Mouse (Mus musculus): ENCODE results near the gene Cabp2.
"Not testable (repeated sequence)": the region's sequence is repeated elsewhere in the genome, so short reads cannot be mapped to it uniquely, and the experiment has no call there.

DNA sequence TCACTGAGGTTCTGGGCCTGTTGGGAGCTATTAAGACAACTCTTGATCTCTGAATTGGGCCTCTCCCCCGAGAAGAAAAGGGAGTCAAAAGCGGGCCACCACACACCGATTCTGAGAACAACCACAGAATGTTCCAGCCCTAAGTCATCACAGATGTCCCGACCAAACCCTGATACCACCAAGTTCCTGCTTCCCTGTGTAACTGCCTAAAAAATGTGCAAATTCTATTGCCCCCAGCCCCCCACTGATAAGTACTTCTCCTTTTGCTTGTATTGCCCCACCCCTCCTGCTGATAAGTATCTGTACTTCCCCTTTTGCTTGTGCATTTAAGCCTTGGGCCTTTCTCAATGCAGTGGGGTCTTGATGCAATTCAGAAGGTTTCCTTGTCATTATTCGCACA, 37.3 kb upstream of the Cabp2 start:
- not testable (repeated sequence) for TF ChIP-seq CTCF (IDR thresholded peaks at IDR 0.05); EP300 (IDR thresholded peaks at IDR 0.05; ENCODE audit: insufficient read depth, low read depth, low read length); POLR2A (IDR thresholded peaks at IDR 0.05; ENCODE audit: insufficient read depth, low read depth, low read length)
